Mouse (Mus musculus) cerebellum, adult 8-10 months (tissue): Measurements from ENCODE around the gene Fat3.

ENCODE experiments used
- DNase-seq: peaks from one replicate; pipeline ENCODE4 v3.0.0; 2022

Gene Fat3

DNA sequence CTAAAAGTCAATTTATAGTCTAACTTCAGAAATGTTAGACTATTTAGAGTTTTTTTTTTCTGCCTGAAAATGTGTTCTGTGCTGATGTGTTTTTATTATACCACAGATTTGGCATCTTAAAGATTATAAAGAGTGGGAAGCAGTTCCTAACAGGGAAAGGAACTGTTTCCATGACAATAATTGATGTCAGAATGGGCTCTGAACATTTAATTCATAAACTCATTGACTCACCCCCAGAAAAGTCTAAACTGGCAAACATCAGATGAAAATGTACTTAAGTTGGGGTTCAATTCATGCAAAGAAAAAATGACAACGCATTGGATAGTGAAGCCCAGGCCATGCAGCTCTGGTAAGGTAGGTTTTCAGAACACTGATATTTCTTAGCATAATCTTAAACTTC, 193.3 kb downstream of the Fat3 start:
- no peak for DNase-seq

DNA sequence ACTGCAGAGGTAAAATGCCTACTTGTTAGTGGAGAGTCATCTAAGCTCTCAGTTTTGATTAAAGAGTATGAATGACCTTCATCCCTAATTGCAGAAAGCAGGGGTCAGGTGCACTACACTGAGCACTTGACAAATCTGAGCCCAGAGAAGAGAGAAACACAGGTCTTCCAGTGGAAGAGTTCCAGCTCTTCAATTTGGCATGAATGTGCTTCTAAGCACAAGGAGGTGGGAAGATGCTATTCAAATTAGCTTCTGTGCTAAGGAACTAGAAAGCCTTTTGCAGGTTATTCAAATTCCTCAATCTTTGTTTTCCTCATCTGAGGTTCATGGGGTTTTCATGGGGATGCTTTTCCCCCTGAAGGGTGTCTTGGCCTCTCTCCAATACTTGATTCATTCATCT, 194.9 kb downstream of the Fat3 start:
- no peak for DNase-seq

DNA sequence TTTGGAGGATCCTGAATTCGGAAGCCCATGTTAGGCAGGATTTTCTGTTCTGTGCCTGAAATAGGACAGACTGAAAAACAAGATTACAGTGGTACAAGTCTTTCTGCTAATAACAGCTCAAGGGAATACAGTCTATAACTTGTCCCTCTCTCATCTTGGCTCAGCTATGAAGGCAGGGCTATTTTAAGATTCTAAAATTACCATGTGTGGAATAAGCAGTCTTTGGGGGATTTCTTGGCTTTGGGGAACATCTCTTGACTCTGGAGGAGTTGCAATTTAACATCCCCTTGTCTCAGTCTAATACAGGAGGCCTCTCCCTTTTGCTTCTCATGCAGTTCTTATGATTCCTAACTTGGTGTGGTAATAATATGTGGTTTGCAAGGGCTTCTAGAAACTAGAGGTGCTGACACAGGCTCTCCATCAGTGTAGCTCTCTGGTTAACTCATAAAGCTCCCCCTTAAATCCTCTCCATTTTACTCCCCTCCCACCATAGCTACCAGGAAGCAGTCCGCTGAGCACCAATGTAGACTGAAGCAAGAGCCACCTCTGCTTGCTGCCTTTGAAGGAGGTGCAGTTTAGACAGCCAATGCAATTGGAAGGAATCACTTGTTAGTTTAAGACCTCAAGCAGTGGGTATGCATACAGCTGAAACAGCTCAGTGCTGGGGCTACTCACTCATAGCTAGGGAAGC, 195.5 kb downstream of the Fat3 start:
- DNase-seq: no peak

DNA sequence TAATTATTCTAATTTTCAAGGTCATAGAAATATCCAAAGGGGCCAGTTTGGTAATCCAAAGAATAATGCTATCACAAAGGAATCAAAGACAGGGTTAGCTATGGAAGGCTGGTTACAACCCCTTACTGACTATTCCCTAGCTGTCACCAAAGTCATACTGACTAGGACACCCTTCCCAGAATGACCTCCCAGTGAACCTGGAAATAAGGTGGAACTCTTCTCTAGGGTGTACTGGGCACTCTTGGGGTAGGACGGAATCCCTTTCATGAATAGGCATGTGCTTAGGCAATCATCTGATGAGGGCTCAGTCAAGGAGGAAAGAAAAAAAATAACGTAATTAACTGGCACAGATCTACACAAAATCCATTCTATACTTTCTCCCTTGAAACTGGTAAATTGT, 196.1 kb downstream of the Fat3 start:
- no peak for DNase-seq

DNA sequence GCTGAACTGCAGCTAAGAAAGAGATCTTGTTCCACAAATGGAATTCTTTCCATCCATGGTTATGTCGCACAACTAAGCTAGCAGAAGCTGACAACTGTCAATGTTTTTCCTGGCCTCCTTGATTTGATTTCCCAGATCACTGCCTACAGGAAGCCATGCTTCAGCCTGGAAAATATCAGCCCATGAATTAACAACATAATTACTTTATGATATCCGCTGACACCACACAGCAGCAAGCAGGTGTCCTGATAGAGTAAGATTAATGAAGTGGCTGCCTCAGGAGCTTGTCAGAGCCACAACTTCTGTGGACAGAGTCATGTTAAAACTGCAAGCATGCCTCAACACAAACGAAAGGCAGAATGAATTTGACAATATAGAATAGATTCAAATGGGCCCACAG, 198.6 kb downstream of the Fat3 start:
- no peak for DNase-seq

DNA sequence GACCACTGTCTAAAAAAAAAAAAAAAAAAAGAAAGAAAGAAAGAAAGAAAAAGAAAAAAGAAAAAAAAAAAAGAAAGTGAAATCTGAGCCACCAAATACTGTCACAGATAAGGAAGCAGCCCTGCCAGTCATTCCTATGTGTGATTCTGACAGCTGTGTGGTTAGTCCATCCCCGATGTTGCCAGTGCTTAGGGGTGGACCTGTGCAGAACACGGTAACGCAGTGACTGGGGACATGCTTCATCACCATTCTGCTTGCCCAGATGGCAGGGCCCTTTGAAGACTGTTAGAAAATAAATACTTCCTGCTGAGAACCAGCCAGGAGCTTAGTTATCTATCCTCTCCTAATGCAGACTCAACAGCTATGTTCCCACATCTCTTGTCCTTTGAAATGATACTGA, 203.2 kb downstream of the Fat3 start:
- no peak for DNase-seq

DNA sequence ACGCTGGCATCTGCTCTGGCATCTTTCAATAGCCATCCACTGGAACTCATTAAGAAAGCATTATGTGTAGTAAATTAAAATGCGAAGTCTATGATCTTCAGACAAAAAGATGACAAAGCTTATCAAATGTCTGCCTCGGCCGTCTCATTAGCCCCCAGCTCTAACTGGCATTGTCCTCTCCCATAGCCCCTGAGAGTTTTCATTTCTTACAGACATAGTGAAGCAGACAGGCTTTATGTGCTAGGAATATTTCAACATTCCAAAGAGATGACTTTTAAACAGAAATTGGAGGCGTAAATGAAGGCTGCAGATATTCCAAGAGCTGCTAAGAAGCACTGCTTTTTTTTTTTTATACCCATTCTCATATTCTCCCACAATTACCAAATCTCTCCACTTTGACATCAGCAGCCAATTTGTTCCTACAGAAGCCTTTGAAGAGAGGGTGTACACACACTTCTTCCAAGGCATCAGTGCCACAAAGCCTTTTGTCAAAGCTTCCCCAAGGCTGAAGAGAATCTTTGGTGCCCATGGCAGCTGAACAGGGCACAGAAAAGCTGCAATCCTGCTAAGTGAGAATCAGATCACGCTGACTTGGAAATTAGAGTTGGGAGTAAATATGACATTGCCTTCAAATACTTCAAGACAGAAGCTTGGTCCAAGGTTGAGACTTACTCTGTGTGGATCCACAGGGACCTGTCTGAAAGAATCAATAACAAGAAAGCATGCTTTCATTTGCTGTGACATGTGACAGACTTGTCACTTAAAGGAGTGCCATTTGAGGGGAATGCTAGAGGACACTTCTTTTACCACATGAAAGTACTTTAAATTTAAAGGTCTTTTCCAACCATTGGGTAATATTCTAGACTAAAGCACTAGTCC, 206.9 kb downstream of the Fat3 start:
- DNase-seq: no peak

DNA sequence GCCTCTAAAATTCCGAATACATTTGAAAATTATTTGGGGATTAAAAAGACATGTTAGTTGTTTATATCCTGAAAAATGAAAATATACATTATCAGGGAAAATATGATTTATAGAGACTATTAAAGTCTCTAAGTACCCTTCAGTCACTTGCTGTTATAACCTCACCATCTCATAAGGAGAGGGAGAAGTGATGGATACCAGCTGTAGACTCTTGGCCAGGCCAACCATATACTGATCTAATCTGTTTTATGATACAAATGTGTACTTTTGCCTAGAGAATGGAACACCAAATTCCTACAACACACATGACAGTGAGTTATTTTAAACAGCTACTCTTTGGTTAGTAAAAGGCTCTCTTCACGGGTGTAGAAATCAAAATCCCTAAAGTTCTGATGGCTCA, 208.6 kb downstream of the Fat3 start:
- no peak for DNase-seq

DNA sequence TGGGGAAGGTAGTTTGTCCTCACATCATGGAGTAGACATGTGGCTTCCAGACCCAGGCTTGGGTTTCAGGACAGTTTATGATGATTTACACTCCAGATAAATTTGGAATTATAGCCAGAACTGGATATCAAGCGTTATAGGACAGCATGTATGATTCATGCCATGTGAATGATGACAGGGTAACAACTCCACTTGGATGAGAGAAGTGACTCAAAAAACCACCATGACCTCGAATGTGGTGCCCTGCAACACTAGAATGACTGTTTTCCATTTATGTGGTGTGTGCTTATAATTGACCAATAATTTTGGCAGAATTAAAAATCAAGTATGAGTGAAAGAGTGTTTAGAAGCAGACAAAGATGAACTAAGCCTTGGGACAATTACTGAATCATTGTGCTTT, 210.2 kb downstream of the Fat3 start:
- no peak for DNase-seq

DNA sequence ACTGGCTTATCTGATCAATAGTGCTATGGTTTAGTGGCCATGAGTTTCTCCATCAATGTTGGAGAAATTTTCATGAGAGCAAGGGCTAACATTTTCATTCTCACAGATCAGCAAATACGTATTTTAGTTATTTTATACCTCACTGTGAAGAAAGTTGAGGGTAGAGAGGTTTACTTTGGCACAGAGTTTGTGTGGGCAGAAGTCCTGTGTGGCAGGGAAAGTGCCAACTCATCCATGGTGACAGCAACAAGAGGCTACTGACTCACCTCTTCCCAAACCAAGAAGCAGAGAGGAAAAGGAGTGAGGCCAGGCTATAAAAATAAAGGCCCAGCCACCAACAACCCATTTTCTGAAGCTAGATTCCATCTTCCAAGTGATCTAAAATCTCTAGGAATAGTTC, 218.1 kb downstream of the Fat3 start:
- DNase-seq: no peak

DNA sequence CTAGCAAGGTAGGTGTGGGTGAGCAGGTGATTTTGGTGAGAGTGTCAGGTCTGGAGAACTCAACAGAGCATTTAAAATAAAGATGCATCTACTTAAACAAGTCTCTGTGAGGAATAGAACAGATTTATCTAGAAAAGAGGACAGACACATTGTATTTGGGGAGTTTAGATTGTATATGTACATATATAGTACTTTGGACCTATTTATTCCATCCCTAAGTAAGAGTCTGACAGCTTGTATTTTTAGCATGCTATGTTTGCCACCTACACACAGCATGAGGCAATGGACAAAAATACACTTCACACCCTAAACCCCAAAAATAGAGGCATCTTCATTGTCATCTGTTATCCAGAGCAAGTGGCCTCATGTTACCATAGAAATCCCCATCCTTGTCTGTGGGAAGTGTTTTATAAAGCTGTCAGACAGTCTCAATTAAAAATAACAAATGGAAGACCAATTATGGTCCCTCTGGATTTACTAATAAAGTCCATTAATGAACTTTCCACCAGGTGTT, 218.7 kb downstream of the Fat3 start:
- no peak for DNase-seq

DNA sequence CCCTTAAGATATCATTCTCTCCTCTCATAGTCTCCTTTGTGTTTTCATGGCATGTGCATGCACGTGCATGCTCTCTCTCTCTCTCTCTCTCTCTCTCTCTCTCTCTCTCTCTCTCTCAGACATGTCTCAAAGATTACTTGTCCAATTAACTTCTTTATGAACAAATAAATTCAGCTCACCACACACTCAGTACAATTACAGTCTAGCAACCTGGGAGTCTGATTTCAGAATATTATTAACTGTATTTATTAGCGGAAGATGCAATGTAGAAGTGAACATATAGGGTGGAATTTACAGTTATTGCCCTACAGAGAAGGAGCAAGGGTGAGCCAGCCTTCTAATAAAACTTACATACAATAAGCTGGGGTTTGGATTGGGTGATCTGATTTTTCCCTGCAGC, 225.5 kb downstream of the Fat3 start:
- DNase-seq: no peak

DNA sequence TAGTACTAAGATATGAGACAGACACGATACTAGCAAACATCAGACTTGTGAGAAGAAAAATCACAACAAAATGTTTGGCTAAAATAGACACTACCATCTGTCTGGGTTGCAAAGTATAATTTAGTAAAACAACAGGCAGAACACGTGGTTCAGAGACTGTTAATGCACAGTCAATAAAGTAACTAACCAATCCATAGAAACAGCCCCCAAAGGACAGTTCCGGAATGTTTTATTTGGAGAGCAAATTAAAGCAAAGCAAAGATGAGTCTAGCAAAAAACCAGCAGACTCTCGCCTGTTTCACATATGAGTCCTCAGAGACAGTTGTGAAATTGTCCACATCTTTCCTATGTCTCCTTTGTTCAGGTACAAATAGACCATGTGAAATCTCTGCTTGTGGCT, 227.0 kb downstream of the Fat3 start:
- no peak for DNase-seq

DNA sequence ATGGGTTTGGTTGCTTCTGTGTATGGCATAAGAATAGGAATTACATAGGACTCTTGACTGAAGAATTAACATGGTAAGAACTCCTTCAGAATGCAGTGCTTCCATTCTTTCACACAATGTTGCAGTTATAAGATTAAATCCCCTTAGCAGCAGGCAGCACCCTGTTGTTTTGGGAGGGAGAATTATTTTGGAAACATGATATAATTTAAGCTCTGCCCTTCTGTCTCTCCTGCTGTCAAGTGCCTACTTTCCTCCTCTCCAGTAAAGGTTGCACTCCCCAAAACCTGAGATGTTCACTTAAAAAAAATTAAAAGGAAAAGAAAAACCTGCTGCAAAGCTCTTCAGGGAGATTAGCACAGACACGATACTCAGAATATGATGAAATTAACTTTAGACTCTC, 228.3 kb downstream of the Fat3 start:
- DNase-seq: no peak

DNA sequence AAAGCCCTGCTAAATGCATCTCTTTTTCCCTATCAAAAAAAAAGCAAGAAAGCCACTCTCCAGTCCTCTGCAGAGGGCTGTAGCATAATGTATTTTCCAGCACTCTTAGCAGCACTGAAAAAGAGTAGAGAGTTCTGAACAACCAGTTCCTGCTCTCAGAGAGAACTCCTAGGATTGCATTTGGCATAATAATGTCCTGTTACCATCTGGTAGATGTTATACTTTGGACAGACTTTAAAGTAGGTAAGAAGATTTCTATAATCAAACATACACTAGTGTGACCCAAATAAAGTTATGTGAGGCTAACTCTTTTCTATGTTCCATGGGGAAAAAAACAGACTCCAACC, 230.3 kb downstream of the Fat3 start:
- no peak for DNase-seq

DNA sequence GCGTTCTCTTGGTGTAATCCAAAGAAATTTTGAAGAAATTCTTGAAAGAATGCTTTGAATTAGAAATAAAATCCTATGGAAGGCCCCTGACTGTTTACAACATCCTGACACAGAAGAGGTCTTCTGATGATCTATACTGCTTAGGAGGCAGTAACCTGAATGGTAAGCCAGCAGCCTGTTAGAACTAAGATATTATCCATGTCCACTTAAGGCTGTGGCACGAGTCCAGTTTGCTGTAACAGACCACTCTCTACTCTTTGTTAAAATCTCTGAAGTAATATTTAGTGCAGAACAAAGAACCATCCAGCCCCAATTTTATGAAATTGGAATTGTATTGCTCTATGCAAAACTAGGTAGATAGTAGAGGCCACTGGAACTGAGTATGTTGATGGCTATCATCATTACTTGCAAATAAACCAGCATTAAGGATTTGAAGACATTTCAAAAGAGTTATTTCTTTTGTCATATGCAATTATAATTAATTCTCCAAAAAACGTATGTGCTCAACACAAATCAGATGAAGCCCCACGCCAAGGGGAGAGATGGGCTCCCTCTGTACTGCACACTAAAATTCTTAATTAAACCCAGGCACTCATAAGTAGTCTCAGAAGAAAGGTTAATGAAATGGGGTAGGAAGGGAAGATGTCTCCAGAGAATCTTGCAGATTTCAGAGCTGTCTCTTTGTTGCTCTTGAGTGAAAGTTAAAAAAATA, 230.9 kb downstream of the Fat3 start:
- DNase-seq: no peak

DNA sequence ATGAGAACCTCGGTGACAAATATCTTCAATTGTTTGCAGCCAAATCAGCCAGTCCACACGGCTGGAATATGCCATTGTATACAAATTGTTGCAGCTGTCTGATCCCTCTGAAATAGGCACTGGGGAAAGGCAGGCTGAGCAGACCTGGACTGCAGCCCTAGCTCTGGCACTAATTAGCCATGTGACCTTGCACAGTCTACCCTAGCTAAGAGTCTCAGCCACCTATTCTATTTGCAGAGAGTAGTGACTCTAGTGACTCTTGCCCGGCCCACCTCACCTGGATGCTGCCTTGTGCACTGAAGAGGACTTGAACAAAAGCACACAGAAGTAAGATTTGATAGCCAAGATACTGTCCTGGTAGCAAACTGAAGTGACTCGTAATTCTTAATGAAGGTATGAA, 235.6 kb downstream of the Fat3 start:
- DNase-seq: no peak

DNA sequence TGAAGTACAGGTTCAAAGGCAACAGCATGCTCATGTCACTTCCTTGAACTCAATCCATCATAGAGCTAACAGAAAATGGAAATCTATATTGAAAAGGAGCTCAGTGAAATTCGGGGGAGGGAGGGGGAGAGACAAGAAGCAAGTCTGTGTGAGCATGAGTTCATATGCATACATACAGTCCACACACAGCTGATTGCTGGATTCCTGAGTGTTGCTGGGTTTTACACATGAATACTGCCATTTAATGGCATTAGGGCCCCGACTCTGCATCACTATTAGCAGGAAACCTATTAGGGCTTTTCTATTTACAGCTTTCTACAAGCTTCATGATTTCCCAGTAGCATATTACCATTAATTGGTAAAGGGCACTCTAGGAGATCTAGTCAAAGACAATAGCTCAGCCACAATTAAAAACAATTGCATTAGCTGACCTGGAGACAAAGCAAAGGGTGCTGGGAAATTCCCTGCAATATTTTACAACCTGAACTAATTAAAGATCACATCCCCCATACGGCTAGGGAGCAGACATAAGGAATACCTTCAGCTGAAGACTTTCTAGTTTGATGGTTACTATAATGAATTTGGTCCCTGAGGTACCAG, 243.7 kb downstream of the Fat3 start:
- no peak for DNase-seq

DNA sequence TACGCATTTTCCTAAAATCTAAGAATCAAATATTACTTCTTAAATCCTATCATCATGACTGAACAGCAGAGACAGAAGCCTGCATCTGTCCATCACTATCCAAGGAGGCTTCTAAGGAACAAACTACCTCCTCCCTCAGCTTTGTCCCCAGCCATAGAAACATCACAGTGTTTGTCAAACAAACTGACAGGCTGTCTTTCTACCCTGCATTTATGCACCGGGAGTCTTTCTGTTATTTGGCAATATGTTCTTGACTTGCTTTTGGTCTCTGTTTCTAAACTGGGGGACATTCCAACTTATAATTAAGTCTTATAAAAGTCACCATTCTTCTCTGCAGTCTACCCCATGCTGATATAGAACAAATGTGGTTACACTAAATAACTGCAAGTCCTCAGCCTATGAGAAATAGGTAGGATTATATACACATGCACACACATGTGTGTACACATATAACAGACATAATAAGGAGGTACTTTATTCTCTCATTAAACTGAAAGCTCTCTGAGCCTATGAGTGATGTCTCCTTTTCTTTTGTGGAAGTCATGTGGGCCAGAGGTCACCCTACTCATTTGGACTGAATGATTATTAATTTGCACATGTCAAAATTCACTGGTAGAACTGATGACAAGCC, 244.4 kb downstream of the Fat3 start:
- DNase-seq: no peak

DNA sequence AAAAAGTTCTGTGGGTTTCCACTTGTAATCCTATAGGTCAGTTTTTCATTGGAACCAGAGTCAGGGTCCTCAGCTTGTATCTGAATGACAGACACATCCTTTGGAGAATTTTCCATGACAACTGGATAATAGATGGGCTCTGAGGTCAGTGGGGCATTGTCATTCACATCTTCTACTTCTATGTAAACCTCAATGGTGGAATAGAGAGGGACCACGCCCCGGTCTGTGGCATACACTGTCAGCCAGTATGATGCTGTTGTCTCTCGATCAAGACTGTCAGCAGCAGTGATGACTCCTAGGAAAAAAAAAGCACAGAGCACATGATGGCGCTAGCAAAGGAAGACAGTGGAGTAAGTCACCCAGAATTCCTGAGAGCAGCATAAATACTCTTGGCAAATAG, 254.3 kb downstream of the Fat3 start:
- no peak for DNase-seq

DNA sequence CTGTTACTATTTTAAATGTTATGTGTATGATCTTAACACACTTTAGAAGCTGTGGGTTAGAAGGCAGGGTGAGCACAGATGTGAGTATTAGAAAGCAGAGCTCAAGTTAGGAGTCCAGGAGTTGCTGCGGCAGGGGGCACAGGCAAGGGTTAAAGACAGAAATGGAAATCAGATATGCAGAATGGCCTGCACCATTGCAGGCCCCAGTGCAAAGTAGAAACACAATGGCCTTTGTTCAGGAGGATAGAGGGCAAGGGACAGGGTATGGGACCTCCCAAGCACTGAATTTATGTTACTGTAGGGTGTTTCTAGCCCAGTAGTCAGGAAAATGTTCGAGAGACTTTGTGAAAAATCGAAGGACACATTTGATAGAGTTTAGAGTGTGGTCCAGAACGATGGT, 269.5 kb downstream of the Fat3 start:
- DNase-seq: no peak

DNA sequence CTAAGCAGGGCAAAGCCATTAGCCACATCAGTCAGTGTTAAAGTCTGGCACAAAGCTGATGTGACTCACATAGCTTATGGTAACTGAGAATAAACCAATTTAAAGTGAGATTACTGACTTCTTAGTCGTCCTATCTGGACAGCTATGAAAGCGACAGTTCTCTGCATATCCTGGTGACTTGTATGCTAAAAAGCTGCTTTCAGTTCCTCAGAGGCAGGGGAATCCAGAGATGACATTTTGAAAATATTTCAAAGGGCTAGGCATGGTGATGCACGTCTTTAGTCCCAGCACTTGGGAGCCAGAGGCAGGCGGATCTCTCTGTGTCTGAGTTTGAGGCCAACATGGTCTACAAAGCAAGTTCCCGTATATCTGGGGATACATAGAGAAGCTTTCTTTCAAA, 272.2 kb downstream of the Fat3 start:
- no peak for DNase-seq

DNA sequence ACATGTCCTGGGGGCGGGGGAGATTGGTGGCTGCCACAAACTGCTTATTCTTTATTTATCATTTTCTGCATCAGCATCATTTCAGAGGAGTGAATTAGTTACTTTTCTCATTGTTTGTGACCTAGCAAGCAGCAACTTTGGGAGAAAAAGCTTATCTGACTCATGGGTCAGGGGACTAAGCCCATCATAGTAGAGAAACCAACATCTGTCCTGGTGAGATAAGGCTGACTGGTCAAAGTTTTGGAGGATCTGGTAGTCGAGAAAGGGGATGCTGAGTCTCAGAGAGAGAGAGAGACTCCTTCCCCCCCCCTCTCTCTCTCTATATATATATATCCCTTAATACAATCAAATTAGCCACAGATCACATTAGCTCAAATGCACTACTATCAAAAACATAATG, 273.7 kb downstream of the Fat3 start:
- no peak for DNase-seq
